Mouse (Mus musculus) cerebellum, adult 2 months (tissue): Measurements from ENCODE around the gene Metrn.

Experiments used
- CTCF ChIP-seq: fragments of 200-500 bp; IDR thresholded peaks from 2 replicates; pipeline ENCODE4 v1.5.1; 2011; ENCODE audit warnings: low read depth, mild to moderate bottlenecking, control low read depth, low read length, moderate library complexity, borderline replicate concordance; ENCODE audit not compliant: insufficient read depth
- POLR2A ChIP-seq: fragments of 200-500 bp; IDR thresholded peaks from 2 replicates; pipeline ENCODE4 v1.6.1; 2011; ENCODE audit warnings: low read length, control low read depth, borderline replicate concordance; ENCODE audit not compliant: insufficient read depth

GRCm38 (mm10) chr17:25777948-25778347 is 19.0 kb downstream of the Metrn start:
- no peak for TF ChIP-seq POLR2A
- no peak for TF ChIP-seq CTCF
